Mouse (Mus musculus) lung, postnatal 0 days (tissue): ENCODE measurements at regions not wholly inside any gene's neighbourhood (a gene's known extent, or its start where the extent isn't known, plus 50 kb on each side); places are given as distances from the start of the nearest gene placed in this dataset.

Experiments
- CTCF ChIP-seq: IDR thresholded peaks from 2 replicates; pipeline ENCODE4 v1.5.1; 2016; ENCODE audit warnings: antibody characterized with exemption, mild to moderate bottlenecking
- EP300 ChIP-seq: IDR thresholded peaks from 2 replicates; pipeline ENCODE4 v1.6.1; 2016; ENCODE audit warnings: antibody characterized with exemption, mild to moderate bottlenecking, control low read depth

GRCm38 (mm10) chr16:65925986-65926385 lies 110.9 kb downstream of the Vgll3 start:
- no peak for TF ChIP-seq CTCF
- no peak for TF ChIP-seq EP300
